Mouse (Mus musculus) hindbrain, embryonic 12.5 days (tissue): ENCODE measurements at regions not wholly inside any gene's neighbourhood (a gene's known extent, or its start where the extent isn't known, plus 50 kb on each side); places are given as distances from the start of the nearest gene placed in this dataset.

ENCODE experiments used
- ATAC-seq: fragments of 200-750 bp; cut with Nextera tagmentation; 2 replicates; pipeline ENCODE4 v1.8.0; 2017; ENCODE audit warnings: moderate TSS enrichment; ENCODE audit not compliant: low FRiP score
- H3K27ac ChIP-seq: fragments of 300-500 bp; sonication (generic); 2 replicates; pipeline ENCODE4 v1.5.1; 2016; ENCODE audit warnings: mild to moderate bottlenecking
- H3K27me3 ChIP-seq: fragments of 300-500 bp; sonication (generic); 2 replicates; pipeline ENCODE4 v1.6.1; 2016; ENCODE audit warnings: mild to moderate bottlenecking
- H3K36me3 ChIP-seq: fragments of 300-500 bp; sonication (generic); 2 replicates; pipeline ENCODE4 v1.6.1; 2016; ENCODE audit warnings: mild to moderate bottlenecking
- H3K4me1 ChIP-seq: fragments of 300-500 bp; sonication (generic); 2 replicates; pipeline ENCODE4 v1.6.1; 2016
- H3K4me2 ChIP-seq: fragments of 300-500 bp; sonication (generic); replicated peaks from 2 replicates; pipeline ENCODE4 v1.6.1; 2016; ENCODE audit warnings: mild to moderate bottlenecking
- H3K4me3 ChIP-seq: fragments of 300-500 bp; sonication (generic); 2 replicates; pipeline ENCODE4 v1.5.1; 2016; ENCODE audit warnings: mild to moderate bottlenecking
- H3K9ac ChIP-seq: fragments of 300-500 bp; sonication (generic); 2 replicates; pipeline ENCODE4 v1.6.1; 2016; ENCODE audit warnings: mild to moderate bottlenecking, moderate library complexity
- H3K9me3 ChIP-seq: fragments of 300-500 bp; sonication (generic); replicated peaks from 2 replicates; pipeline ENCODE4 v1.6.1; 2016; ENCODE audit warnings: mild to moderate bottlenecking
- WGBS: fragments of 180-500 bp; shearing (Covaris S2); methylation state at CpG from one replicate; pipeline ENCODE4 v1.1.7; 2016; 5-methylcytosine and 5-hydroxymethylcytosine counted together

GRCm38 (mm10) chr8:113542082-113542481 lies 93.3 kb upstream of the Mon1b start:
- ATAC-seq, result no peak
- Histone ChIP-seq H3K36me3 (no peaks in the 10 kb centered on the region), H3K4me2 (no peak overlapping the region), H3K27me3 (no peaks in the 10 kb centered on the region), H3K27ac (no peak overlapping the region), H3K9me3 (no peaks in the 10 kb centered on the region), H3K9ac (no peak overlapping the region), H3K4me1 (no peaks in the 10 kb centered on the region), H3K4me3 (no peak overlapping the region)
- 89% methylated on average over 3 of the region's 3 CpGs for WGBS

- H3K4me2 ChIP-seq, result no peak overlapping the region
- H3K4me1 ChIP-seq, result no peaks in the 10 kb centered on the region
- 85% methylated on average over 2 of the region's 2 CpGs for WGBS
- ATAC-seq, result no peak
- no peak overlapping the region for H3K4me3 ChIP-seq
- no peaks in the 10 kb centered on the region for H3K9me3 ChIP-seq
- no peaks in the 10 kb centered on the region for H3K36me3 ChIP-seq
- H3K27me3 ChIP-seq, result no peaks in the 10 kb centered on the region
- H3K27ac ChIP-seq, result no peak overlapping the region
- H3K9ac ChIP-seq, result no peak overlapping the region
Measured at GRCm38 (mm10) chr8:113542713-113543112, 92.7 kb upstream of the Mon1b start.

GRCm38 (mm10) chr8:113549200-113549599 lies 86.2 kb upstream of the Mon1b start:
- Histone ChIP-seq H3K9ac (no peak overlapping the region), H3K4me2 (no peak overlapping the region), H3K4me1 (no peaks in the 10 kb centered on the region), H3K4me3 (no peak overlapping the region), H3K27me3 (no peaks in the 10 kb centered on the region), H3K36me3 (no peaks in the 10 kb centered on the region), H3K27ac (no peak overlapping the region), H3K9me3 (no peaks in the 10 kb centered on the region)
- 86% methylated on average over 7 of the region's 7 CpGs for WGBS
- ATAC-seq, result no peak

- H3K9ac ChIP-seq, result no peak overlapping the region
- no peak overlapping the region for H3K4me3 ChIP-seq
- H3K36me3 ChIP-seq, result no peaks in the 10 kb centered on the region
- no peaks in the 10 kb centered on the region for H3K9me3 ChIP-seq
- no peak for ATAC-seq
- no peak overlapping the region for H3K27ac ChIP-seq
- no peak overlapping the region for H3K4me2 ChIP-seq
- no peaks in the 10 kb centered on the region for H3K27me3 ChIP-seq
- H3K4me1 ChIP-seq, result peaks cover 10% of the 10 kb centered on the region
- WGBS, result 74% methylated on average over 12 of the region's 12 CpGs
Measured at GRCm38 (mm10) chr8:113551454-113552273, 83.7 kb upstream of the Mon1b start.

GRCm38 (mm10) chr8:113552826-113553225 lies 82.6 kb upstream of the Mon1b start:
- no peaks in the 10 kb centered on the region for H3K27me3 ChIP-seq
- no peak for ATAC-seq

GRCm38 (mm10) chr8:113554700-113555455 lies 80.5 kb upstream of the Mon1b start:
- H3K4me1 ChIP-seq, result peaks cover 10% of the 10 kb centered on the region
- no peaks in the 10 kb centered on the region for H3K36me3 ChIP-seq
- peak overlapping the region; percentile 39 for H3K4me2 ChIP-seq
- peak; percentile 60; the same call in 1 of the 2 replicates for ATAC-seq
- H3K27me3 ChIP-seq, result no peaks in the 10 kb centered on the region
- no peak overlapping the region for H3K9ac ChIP-seq
- H3K27ac ChIP-seq, result no peak overlapping the region
- 18% methylated on average over 12 of the region's 12 CpGs for WGBS
- H3K9me3 ChIP-seq, result no peaks in the 10 kb centered on the region
- no peak overlapping the region for H3K4me3 ChIP-seq

More at GRCm38 (mm10) chr8:113552826-113553225, 82.6 kb upstream of the Mon1b start:
- Histone ChIP-seq H3K9me3 (no peaks in the 10 kb centered on the region), H3K4me2 (no peak overlapping the region), H3K4me1 (peaks cover 10% of the 10 kb centered on the region), H3K27ac (no peak overlapping the region), H3K36me3 (no peaks in the 10 kb centered on the region), H3K4me3 (no peak overlapping the region), H3K9ac (no peak overlapping the region)
- 69% methylated on average over 5 of the region's 5 CpGs for WGBS

- Histone ChIP-seq H3K27ac (no peak overlapping the region), H3K4me3 (no peak overlapping the region), H3K27me3 (no peaks in the 10 kb centered on the region), H3K9me3 (no peaks in the 10 kb centered on the region), H3K4me1 (peaks cover 10% of the 10 kb centered on the region), H3K4me2 (no peak overlapping the region), H3K9ac (no peak overlapping the region), H3K36me3 (no peaks in the 10 kb centered on the region)
- WGBS, result 86% methylated on average over 5 of the region's 5 CpGs
- ATAC-seq, result no peak
Measured at GRCm38 (mm10) chr8:113556994-113557393, 78.4 kb upstream of the Mon1b start.

- 46% methylated on average over 10 of the region's 10 CpGs for WGBS
- Histone ChIP-seq H3K27ac (no peak overlapping the region), H3K36me3 (no peaks in the 10 kb centered on the region), H3K27me3 (no peaks in the 10 kb centered on the region), H3K9ac (no peak overlapping the region), H3K4me1 (peaks cover 12% of the 10 kb centered on the region), H3K4me2 (no peak overlapping the region), H3K4me3 (no peak overlapping the region), H3K9me3 (no peaks in the 10 kb centered on the region)
- ATAC-seq, result no peak
Measured at GRCm38 (mm10) chr8:113581098-113581497, 54.3 kb upstream of the Mon1b start.

GRCm38 (mm10) chr8:113581704-113582103 lies 53.7 kb upstream of the Mon1b start:
- no peaks in the 10 kb centered on the region for H3K36me3 ChIP-seq
- H3K4me1 ChIP-seq, result peaks cover 12% of the 10 kb centered on the region
- no peak for ATAC-seq
- no peak overlapping the region for H3K4me2 ChIP-seq
- no peak overlapping the region for H3K9ac ChIP-seq
- no peaks in the 10 kb centered on the region for H3K9me3 ChIP-seq
- H3K4me3 ChIP-seq, result no peak overlapping the region
- H3K27ac ChIP-seq, result no peak overlapping the region
- WGBS, result 21% methylated on average over 12 of the region's 12 CpGs
- no peaks in the 10 kb centered on the region for H3K27me3 ChIP-seq

- ATAC-seq, result peak; percentile 78
- Histone ChIP-seq H3K4me2 (no peak overlapping the region; the same call in 1 of the 2 replicates), H3K4me3 (no peak overlapping the region), H3K9ac (no peak overlapping the region), H3K27ac (no peak overlapping the region), H3K27me3 (no peaks in the 10 kb centered on the region), H3K4me1 (peaks cover 12% of the 10 kb centered on the region), H3K9me3 (no peaks in the 10 kb centered on the region), H3K36me3 (no peaks in the 10 kb centered on the region)
- 23% methylated on average over 16 of the region's 16 CpGs for WGBS
Measured at GRCm38 (mm10) chr8:113582180-113582975, 53.0 kb upstream of the Mon1b start.

GRCm38 (mm10) chr8:113583801-113584200 lies 51.6 kb upstream of the Mon1b start:
- Histone ChIP-seq H3K27me3 (no peaks in the 10 kb centered on the region; the same call in 1 of the 2 replicates), H3K9ac (no peak overlapping the region), H3K4me1 (peaks cover 12% of the 10 kb centered on the region), H3K4me2 (no peak overlapping the region), H3K36me3 (no peaks in the 10 kb centered on the region), H3K9me3 (no peaks in the 10 kb centered on the region), H3K27ac (no peak overlapping the region), H3K4me3 (no peak overlapping the region)
- ATAC-seq, result no peak
- WGBS, result 73% methylated on average over 10 of the region's 10 CpGs
